Mouse (Mus musculus) frontal cortex, postnatal 36 days (tissue): ENCODE measurements at regions not wholly inside any gene's neighbourhood (a gene's known extent, or its start where the extent isn't known, plus 50 kb on each side); places are given as distances from the start of the nearest gene placed in this dataset.

ENCODE experiments used
- DNase-seq, 2 experiments: peaks; one replicate each; pipeline ENCODE4 v3.0.0; 2022; ENCODE audit warnings: low spot score in 2 of 2

- no peak for DNase-seq
These were observed 149.8 kb downstream of the Satb1 start for GRCm38 (mm10) chr17:51683318-51683717.

GRCm38 (mm10) chr17:51682368-51682767 lies 150.7 kb downstream of the Satb1 start:
- peak in 1 of 2 experiments; percentile 21 for DNase-seq

- DNase-seq, result no peak
These were observed 155.6 kb downstream of the Satb1 start for GRCm38 (mm10) chr17:51677451-51677850.

GRCm38 (mm10) chr17:51658408-51658807 lies 174.7 kb downstream of the Satb1 start:
- no peak for DNase-seq

- DNase-seq, result no peak
These were observed 179.2 kb downstream of the Satb1 start for GRCm38 (mm10) chr17:51653881-51654280.

GRCm38 (mm10) chr17:51651880-51652279 lies 181.2 kb downstream of the Satb1 start:
- DNase-seq, result no peak

GRCm38 (mm10) chr17:51649213-51649815 lies 183.8 kb downstream of the Satb1 start:
- peak; percentile 30 to 60 for DNase-seq

GRCm38 (mm10) chr17:51646416-51646815 lies 186.7 kb downstream of the Satb1 start:
- no peak for DNase-seq

GRCm38 (mm10) chr17:51645866-51646265 lies 187.2 kb downstream of the Satb1 start:
- DNase-seq, result peak; percentile 21 to 51

- DNase-seq, result no peak
These were observed 190.4 kb downstream of the Satb1 start for GRCm38 (mm10) chr17:51642682-51643081.

- peak in 1 of 2 experiments; percentile 53 for DNase-seq
These were observed 197.2 kb downstream of the Satb1 start for GRCm38 (mm10) chr17:51635913-51636312.

- DNase-seq, result no peak
These were observed 201.5 kb downstream of the Satb1 start for GRCm38 (mm10) chr17:51631574-51631973.

- DNase-seq, result no peak
These were observed 212.6 kb downstream of the Satb1 start for GRCm38 (mm10) chr17:51620528-51620927.

- no peak for DNase-seq
These were observed 247.8 kb downstream of the Satb1 start for GRCm38 (mm10) chr17:51585263-51585662.

GRCm38 (mm10) chr17:51583984-51584880 lies 248.9 kb downstream of the Satb1 start:
- no peak for DNase-seq

- peak in 1 of 2 experiments; percentile 17 for DNase-seq
These were observed 249.8 kb downstream of the Satb1 start for GRCm38 (mm10) chr17:51583277-51583676.

- no peak for DNase-seq
These were observed 277.2 kb downstream of the Satb1 start for GRCm38 (mm10) chr17:51555854-51556253.

- no peak for DNase-seq
These were observed 278.6 kb downstream of the Satb1 start for GRCm38 (mm10) chr17:51554446-51554845.

GRCm38 (mm10) chr17:51552277-51553015 lies 280.6 kb downstream of the Satb1 start:
- no peak for DNase-seq

GRCm38 (mm10) chr17:51546999-51547398 lies 286.1 kb downstream of the Satb1 start:
- DNase-seq, result no peak

GRCm38 (mm10) chr17:51542544-51542943 lies 290.5 kb downstream of the Satb1 start:
- DNase-seq, result no peak

- peak; percentile 16 to 29 for DNase-seq
These were observed 298.4 kb downstream of the Satb1 start for GRCm38 (mm10) chr17:51534678-51535077.
